Mouse (Mus musculus): ENCODE measurements around the gene Cym.

Cym gene

GRCm38 (mm10) chr3:107221608-107222007 is at the start of gene Cym:
Gene Cym, minus strand, starts transcription at chr3:107221732.
- no peak for DNase-seq

GRCm38 (mm10) chr3:107266814-107267345 is 45.3 kb upstream of the Cym start:
- DNase-seq, result no peak

- DNase-seq, result no peak
Observed at GRCm38 (mm10) chr3:107261851-107262165, 40.3 kb upstream of the Cym start.

- DNase-seq, result peak; percentile 31
Observed at GRCm38 (mm10) chr3:107260956-107261850, 39.7 kb upstream of the Cym start.

- DNase-seq, result peak; percentile 34
Observed at GRCm38 (mm10) chr3:107257924-107258323, 36.4 kb upstream of the Cym start.

GRCm38 (mm10) chr3:107256724-107257123 is 35.2 kb upstream of the Cym start:
- no peak for DNase-seq

- no peak for DNase-seq
Observed at GRCm38 (mm10) chr3:107255992-107256391, 34.5 kb upstream of the Cym start.

- DNase-seq, result no peak
Observed at GRCm38 (mm10) chr3:107253925-107254324, 32.4 kb upstream of the Cym start.

GRCm38 (mm10) chr3:107252035-107252434 is 30.5 kb upstream of the Cym start:
- no peak for DNase-seq

- no peak for DNase-seq
Observed at GRCm38 (mm10) chr3:107250320-107250719, 28.8 kb upstream of the Cym start.

GRCm38 (mm10) chr3:107249042-107249441 is 27.5 kb upstream of the Cym start:
- no peak for DNase-seq

- no peak for DNase-seq
Observed at GRCm38 (mm10) chr3:107246876-107247275, 25.3 kb upstream of the Cym start.

- DNase-seq, result no peak
Observed at GRCm38 (mm10) chr3:107241389-107242094, 20.0 kb upstream of the Cym start.

GRCm38 (mm10) chr3:107239607-107240006 is 18.1 kb upstream of the Cym start, which contains the start of gene Prok1:
Gene Prok1, minus strand, starts transcription at chr3:107239707.
- no peak for DNase-seq

GRCm38 (mm10) chr3:107238471-107238980 is 17.0 kb upstream of the Cym start:
- DNase-seq, result no peak

- DNase-seq, result no peak
Observed at GRCm38 (mm10) chr3:107238051-107238450, 16.5 kb upstream of the Cym start.

- no peak for DNase-seq
Observed at GRCm38 (mm10) chr3:107233945-107234344, 12.4 kb upstream of the Cym start.

- peak; percentile 73 for DNase-seq
Observed at GRCm38 (mm10) chr3:107233351-107233813, 11.8 kb upstream of the Cym start.

GRCm38 (mm10) chr3:107231202-107231601 is 9.7 kb upstream of the Cym start:
- no peak for DNase-seq

GRCm38 (mm10) chr3:107230527-107230926 is 9.0 kb upstream of the Cym start, which contains the start of gene A630076J17Rik:
Gene A630076J17Rik, plus strand, starts transcription at chr3:107230614.
- DNase-seq, result no peak

- no peak for DNase-seq
Observed at GRCm38 (mm10) chr3:107229822-107230221, 8.3 kb upstream of the Cym start.

- DNase-seq, result no peak
Observed at GRCm38 (mm10) chr3:107229221-107229620, 7.7 kb upstream of the Cym start.

- DNase-seq, result no peak
Observed at GRCm38 (mm10) chr3:107225820-107226219, 4.3 kb upstream of the Cym start.
